Mouse (Mus musculus) adrenal gland, adult 18-20 months (tissue): ENCODE measurements around the gene Rab3c. TPM values are rescaled to one million over a fixed set of nuclear protein-coding genes. Genes with fewer than 3 reads are reported as not detected.

Experiments
- DNase-seq, 2 experiments: peaks; one replicate each; pipeline ENCODE4 v3.0.0; 2021 to 2022; ENCODE audit warnings: low spot score in 2 of 2
- total RNA-seq, 2 experiments: library from RNA; stranded (reverse); gene quantifications; 1 replicate in 1 of 2; 2 replicates in 1 of 2; pipeline ENCODE4 v1.2.3; 2021

The Rab3c gene
- total RNA-seq, 2 experiments from 2014 or later, result 29.6 to 35.2 TPM

GRCm38 (mm10) chr13:110097424-110098050, 183.3 kb downstream of the Rab3c start:
- no peak for DNase-seq

GRCm38 (mm10) chr13:110094998-110095397, 185.8 kb downstream of the Rab3c start:
- no peak for DNase-seq

- no peak for DNase-seq
Observed at GRCm38 (mm10) chr13:110093720-110094685, 186.8 kb downstream of the Rab3c start.

GRCm38 (mm10) chr13:110083961-110084360, 196.8 kb downstream of the Rab3c start:
- DNase-seq, result no peak

- DNase-seq, result no peak
Observed at GRCm38 (mm10) chr13:110081174-110081573, 199.6 kb downstream of the Rab3c start.

GRCm38 (mm10) chr13:110075587-110075986, 205.2 kb downstream of the Rab3c start:
- DNase-seq, result no peak

- DNase-seq, result no peak
Observed at GRCm38 (mm10) chr13:110074180-110074579, 206.6 kb downstream of the Rab3c start.

- DNase-seq, result no peak
Observed at GRCm38 (mm10) chr13:110067149-110067548, 213.6 kb downstream of the Rab3c start.

- no peak for DNase-seq
Observed at GRCm38 (mm10) chr13:110066674-110067073, 214.1 kb downstream of the Rab3c start.

- DNase-seq, result peak; percentile 34 to 38
Observed at GRCm38 (mm10) chr13:110062835-110063411, 217.9 kb downstream of the Rab3c start.

- DNase-seq, result no peak
Observed at GRCm38 (mm10) chr13:110062288-110062687, 218.5 kb downstream of the Rab3c start.

GRCm38 (mm10) chr13:110054538-110054937, 226.3 kb downstream of the Rab3c start:
- no peak for DNase-seq

- no peak for DNase-seq
Observed at GRCm38 (mm10) chr13:110048767-110049434, 231.9 kb downstream of the Rab3c start.

GRCm38 (mm10) chr13:110044418-110044817, 236.4 kb downstream of the Rab3c start:
- DNase-seq, result no peak

- DNase-seq, result no peak
Observed at GRCm38 (mm10) chr13:110039779-110040498, 240.9 kb downstream of the Rab3c start.

- no peak for DNase-seq
Observed at GRCm38 (mm10) chr13:110039170-110039569, 241.6 kb downstream of the Rab3c start.

- DNase-seq, result no peak
Observed at GRCm38 (mm10) chr13:110038521-110038920, 242.3 kb downstream of the Rab3c start.

GRCm38 (mm10) chr13:110034885-110035284, 245.9 kb downstream of the Rab3c start:
- no peak for DNase-seq

- no peak for DNase-seq
Observed at GRCm38 (mm10) chr13:110034041-110034440, 246.8 kb downstream of the Rab3c start.

GRCm38 (mm10) chr13:110031886-110032285, 248.9 kb downstream of the Rab3c start:
- DNase-seq, result no peak

GRCm38 (mm10) chr13:110031061-110031460, 249.7 kb downstream of the Rab3c start:
- DNase-seq, result no peak
